Mouse (Mus musculus): ENCODE data around the gene Idnk. TPM values are rescaled to one million over a fixed set of nuclear protein-coding genes. Genes with fewer than 3 reads are reported as not detected.

Idnk gene
- total and polyA plus RNA-seq, 3 experiments = 25.5 to 45.0 (median 32.0) TPM

DNA sequence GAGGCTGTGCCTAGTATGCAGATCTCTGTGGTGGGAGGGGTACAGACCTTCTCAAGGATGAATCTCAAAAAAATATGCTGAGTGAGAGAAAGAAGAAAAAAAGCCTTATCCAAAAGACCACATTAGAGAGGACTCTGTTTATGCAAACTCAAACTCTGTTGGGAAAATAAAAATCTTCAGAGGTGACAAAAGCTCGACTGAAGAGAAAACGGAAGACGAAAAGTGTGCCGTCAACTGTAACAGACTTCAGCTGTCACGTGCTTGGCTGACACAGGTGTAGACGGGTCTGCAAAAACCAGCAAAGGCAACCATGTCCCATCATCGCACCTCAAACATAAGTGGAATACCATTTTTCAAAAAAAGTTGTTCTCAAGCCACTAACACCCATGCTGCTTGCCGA lies 56.4 kb downstream of the Idnk start:
- TF ChIP-seq MYC (IDR thresholded peaks at IDR 0.05; ENCODE audit: low read depth, low read length) (peak; percentile 58; the same call in 1 of the 2 replicates), MXI1 (IDR thresholded peaks at IDR 0.05; ENCODE audit: low read depth, low read length) (peak; percentile 66), MAFK (IDR thresholded peaks at IDR 0.05; ENCODE audit: insufficient replicate concordance, low read length) (peak; percentile 51; the same call in 1 of the 2 replicates), BHLHE40 (IDR thresholded peaks at IDR 0.05; ENCODE audit: low read depth, low read length) (peak; percentile 98), PAX5 (IDR thresholded peaks at IDR 0.05; ENCODE audit: low read length) (no peak), ZMIZ1 (IDR thresholded peaks at IDR 0.05; ENCODE audit: low read depth, low read length) (no peak), USF2 (conservative IDR thresholded peaks at IDR 0.05; ENCODE audit: low read depth, low read length) (peak; percentile 52), SIN3A (IDR thresholded peaks at IDR 0.05; ENCODE audit: low read length) (peak; percentile 52; the same call in 1 of the 2 replicates), ETS1 (conservative IDR thresholded peaks at IDR 0.05; ENCODE audit: low read depth, low read length) (0 out of 2 replicates have a peak, but pooled peaks have one; percentile 37), CTCF (conservative IDR thresholded peaks at IDR 0.05 in 1 of 2, IDR thresholded peaks at IDR 0.05 in 1 of 2; ENCODE audit: low read depth in 2 of 2, low read length in 2 of 2) (no peak), JUND (conservative IDR thresholded peaks at IDR 0.05; ENCODE audit: low read depth, low read length) (no peak), USF1 (IDR thresholded peaks at IDR 0.05; ENCODE audit: low read depth, low read length) (peak; percentile 48), MAX (IDR thresholded peaks at IDR 0.05; ENCODE audit: low read length) (peak; percentile 88)
- Histone ChIP-seq H3K9ac (ENCODE audit: insufficient read depth, low read depth) (peak overlapping the region; percentile 90; the same call in 1 of the 2 replicates), H3K79me2 (replicated peaks; ENCODE audit: control insufficient read depth, extremely low read depth, insufficient read depth, poor library complexity, severe bottlenecking) (peaks cover 61% of the 10 kb centered on the region), H3K4me1 (ENCODE audit: control insufficient read depth in 1 of 2, insufficient read depth in 2 of 2) (peaks cover 8 to 47% of the 10 kb centered on the region in 2 experiments), H3K36me3 (replicated peaks in 1 of 2; ENCODE audit: control insufficient read depth in 1 of 2, insufficient read depth in 1 of 2, low read length in 1 of 2) (peaks cover 5 to 23% of the 10 kb centered on the region in 2 experiments), H3K9me3 (replicated peaks; ENCODE audit: low read length) (no peaks in the 10 kb centered on the region), H3K4me2 (ENCODE audit: insufficient read depth, low read depth, poor library complexity, severe bottlenecking) (peak overlapping the region; percentile 98), H3K27ac (ENCODE audit: insufficient read depth, low read depth) (no peak overlapping the region), H3K27me3 (replicated peaks) (no peaks in the 10 kb centered on the region), H3K4me3 (replicated peaks in 1 of 3; ENCODE audit: low read depth in 2 of 3, low read length in 2 of 3, poor library complexity in 1 of 3) (peak overlapping the region; percentile 65 to 99 (median 98))
- dilution Hi-C loops (cut with MboI; ENCODE audit: extremely low pct_ligation_motif_present, extremely low pct_unique_long_range_greater_than_20kb, low sequenced_read_pairs) = no loop called here
- in situ Hi-C loops (cut with MboI; ENCODE audit: low pct_ligation_motif_present, low pct_unique_long_range_greater_than_20kb, low sequenced_read_pairs) = no loop called here
- peak; percentile 55 for DNase-seq (ENCODE audit: extremely low read depth)

Other genes with a start within 250 kb of the Idnk start
- gene Spock1, start 249.3 kb upstream of the Idnk start, total RNA-seq (2012; rRNA removed) = not detected in 2 replicates
- not detected in 2 replicates for gene Spock1, start 249.3 kb upstream of the Idnk start, total RNA-seq (2014; rRNA removed)
- not detected in 2 replicates for gene Spock1, start 249.3 kb upstream of the Idnk start, polyA plus RNA-seq (2012; ENCODE audit: insufficient read length, low read depth)
- gene Klhl3, start 44.1 kb upstream of the Idnk start, total RNA-seq (2012; rRNA removed) = not detected in 2 replicates
- gene Klhl3, start 44.1 kb upstream of the Idnk start, total RNA-seq (2014; rRNA removed) = not detected in 2 replicates
- gene Klhl3, start 44.1 kb upstream of the Idnk start, polyA plus RNA-seq (2012; ENCODE audit: insufficient read length, low read depth) = not detected in 2 replicates
- gene Hnrnpa0, start 29.1 kb upstream of the Idnk start, total RNA-seq (2012; rRNA removed) = 104 and 121 TPM in 2 replicates
- 124 and 126 TPM in 2 replicates for gene Hnrnpa0, start 29.1 kb upstream of the Idnk start, total RNA-seq (2014; rRNA removed)
- gene Hnrnpa0, start 29.1 kb upstream of the Idnk start, polyA plus RNA-seq (2012; ENCODE audit: insufficient read length, low read depth) = 125 and 139 TPM in 2 replicates
- gene Ubqln1, start 58.0 kb downstream of the Idnk start, total RNA-seq (2012; rRNA removed) = 58.5 and 76.3 TPM in 2 replicates
- 166 and 189 TPM in 2 replicates for gene Ubqln1, start 58.0 kb downstream of the Idnk start, total RNA-seq (2014; rRNA removed)
- gene Ubqln1, start 58.0 kb downstream of the Idnk start, polyA plus RNA-seq (2012; ENCODE audit: insufficient read length, low read depth) = 119 and 130 TPM in 2 replicates
- gene Gkap1, start 118.0 kb downstream of the Idnk start, total RNA-seq (2012; rRNA removed) = 0.76 and 2.0 TPM in 2 replicates
- 0.74 and 0.82 TPM in 2 replicates for gene Gkap1, start 118.0 kb downstream of the Idnk start, total RNA-seq (2014; rRNA removed)
- 1.3 and 1.5 TPM in 2 replicates for gene Gkap1, start 118.0 kb downstream of the Idnk start, polyA plus RNA-seq (2012; ENCODE audit: insufficient read length, low read depth)
- not detected in 2 replicates for gene Kif27, start 201.5 kb downstream of the Idnk start, total RNA-seq (2012; rRNA removed)
- not detected in 2 replicates for gene Kif27, start 201.5 kb downstream of the Idnk start, total RNA-seq (2014; rRNA removed)
- gene Kif27, start 201.5 kb downstream of the Idnk start, polyA plus RNA-seq (2012; ENCODE audit: insufficient read length, low read depth) = not detected in 2 replicates
- 0.42 and 0.51 TPM in 2 replicates for gene 2210016F16Rik, start 227.6 kb downstream of the Idnk start, total RNA-seq (2012; rRNA removed)
- 0.12 TPM in 1 of 2 replicates, not detected in the other for gene 2210016F16Rik, start 227.6 kb downstream of the Idnk start, total RNA-seq (2014; rRNA removed)
- gene 2210016F16Rik, start 227.6 kb downstream of the Idnk start, polyA plus RNA-seq (2012; ENCODE audit: insufficient read length, low read depth) = 4.7 and 5.3 TPM in 2 replicates
- gene Rmi1, start 244.6 kb downstream of the Idnk start, total RNA-seq (2012; rRNA removed) = 6.8 and 7.1 TPM in 2 replicates
- gene Rmi1, start 244.6 kb downstream of the Idnk start, total RNA-seq (2014; rRNA removed) = 7.7 and 8.4 TPM in 2 replicates
- 11.0 and 11.1 TPM in 2 replicates for gene Rmi1, start 244.6 kb downstream of the Idnk start, polyA plus RNA-seq (2012; ENCODE audit: insufficient read length, low read depth)
- 411 and 510 TPM in 2 replicates for gene Hnrnpk, start 245.7 kb downstream of the Idnk start, total RNA-seq (2012; rRNA removed)
- gene Hnrnpk, start 245.7 kb downstream of the Idnk start, total RNA-seq (2014; rRNA removed) = 1,174 and 1,271 TPM in 2 replicates
- gene Hnrnpk, start 245.7 kb downstream of the Idnk start, polyA plus RNA-seq (2012; ENCODE audit: insufficient read length, low read depth) = 1,522 and 1,549 TPM in 2 replicates

Measured in CH12.LX (cell line).